8 mouse cellular contexts compared by ENCODE assay signal in genomic region chr12:112743168-112743975, GRCm38 (mm10). TPM values are rescaled to one million over a fixed set of nuclear protein-coding genes. Genes with fewer than 3 reads are reported as not detected.
DNase-seq lines count a peak whose midpoint lies in the region; ATAC-seq lines count a peak whose summit lies in the region.

No protein-coding gene starts in this region.

- peaks cover 44% of the 10 kb centered on the region for H3K36me3 ChIP-seq in hindbrain, embryonic 10.5 days

- no peaks in the 10 kb centered on the region for H3K9me3 ChIP-seq in hindbrain, embryonic 10.5 days

- peak; percentile 74 for ATAC-seq in frontal cortex, adult (ENCODE audit: low TSS enrichment)

- H3K27ac ChIP-seq in hindbrain, embryonic 10.5 days = peak overlapping the region; percentile 80

- DNase-seq in MEL-GATA-1-ER (ENCODE audit: extremely low read depth, low read depth) = peak; percentile 98
- DNase-seq in cerebellum, adult 8-10 months = peak; percentile 71
- peak; percentile 75 for DNase-seq in hindbrain, embryonic 10.5 days (ENCODE audit: low spot score)
- DNase-seq in layer of hippocampus, postnatal 10 days (ENCODE audit: low spot score in 2 of 2) = peak; percentile 82 to 84
- peak; percentile 91 for DNase-seq in lung, postnatal 10 days
- DNase-seq in retina, postnatal 1 day = peak; percentile 87
- peak; percentile 90 for DNase-seq in thymus, postnatal 4 days

- 61% methylated on average over 25 of the region's 25 CpGs for WGBS in hindbrain, embryonic 10.5 days

- H3K4me1 ChIP-seq in hindbrain, embryonic 10.5 days (replicated peaks) = peaks cover 41% of the 10 kb centered on the region

- no peak overlapping the region for H3K4me3 ChIP-seq in hindbrain, embryonic 10.5 days

- no peaks in the 10 kb centered on the region for H3K27me3 ChIP-seq in hindbrain, embryonic 10.5 days (ENCODE audit: insufficient read depth, poor library complexity, severe bottlenecking)

RNA-seq across cellular contexts. Expression of gene Pld4, which starts 17.1 kb away (rescaled TPM):
- 5.2 and 5.7 TPM in 2 replicates for polyA plus RNA-seq in hindbrain, embryonic 10.5 days (2016; fragmentation: Nextera tagmentation; extraction: Ambion mirVana)
- 10 to 100 TPM in 1 of 2 experiments, 1 to 10 TPM in 1; 9.2 to 11.7 TPM for total RNA-seq in layer of hippocampus, postnatal 10 days (2021)

RNA-seq across cellular contexts. Expression of gene Cep170b, which starts 23.1 kb away (rescaled TPM):
- 6.7 and 8.7 TPM in 2 replicates for polyA plus RNA-seq in hindbrain, embryonic 10.5 days (2016; fragmentation: Nextera tagmentation; extraction: Ambion mirVana)
- total RNA-seq in layer of hippocampus, postnatal 10 days (2021) = 100 to 1,000 TPM; 180 to 199 TPM

RNA-seq across cellular contexts. Expression of gene Ahnak2, which starts 59.1 kb away (rescaled TPM):
- polyA plus RNA-seq in hindbrain, embryonic 10.5 days (2016; fragmentation: Nextera tagmentation; extraction: Ambion mirVana) = 0.16 and 0.37 TPM in 2 replicates
- total RNA-seq in layer of hippocampus, postnatal 10 days (2021) = 10 to 100 TPM; 11.8 to 17.1 TPM
